Mouse (Mus musculus): ENCODE data around the gene Adamts20. TPM values are rescaled to one million over a fixed set of nuclear protein-coding genes. Genes with fewer than 3 reads are reported as not detected.

Adamts20 gene
- total and polyA plus RNA-seq, 3 experiments, result 2.1 to 3.6 TPM; not detected in 1

GRCm38 (mm10) chr15:94259497-94259896, 205.7 kb downstream of the Adamts20 start:
- Histone ChIP-seq H3K4me1 (ENCODE audit: control insufficient read depth in 1 of 2, insufficient read depth in 2 of 2, low read length in 2 of 2) (peaks cover 5 to 11% of the 10 kb centered on the region in 2 experiments; a peak in 3 of 4 replicates), H3K9me3 (replicated peaks; ENCODE audit: insufficient read depth, low read length) (no peaks in the 10 kb centered on the region), H3K36me3 (ENCODE audit: control insufficient read depth in 1 of 2, insufficient read depth in 2 of 2, low read length in 2 of 2) (peaks cover 0 to 5% of the 10 kb centered on the region in 2 experiments; a peak in 2 of 4 replicates), H3K79me2 (ENCODE audit: control insufficient read depth, insufficient read depth, low read length, poor library complexity) (no peaks in the 10 kb centered on the region), H3K27me3 (ENCODE audit: control insufficient read depth in 1 of 2, insufficient read depth in 2 of 2, low read length in 2 of 2) (0 out of 4 replicates have a peak, but pooled peaks cover 0 to 1% of the 10 kb centered on the region in 2 experiments), H3K4me3 (ENCODE audit: control insufficient read depth in 1 of 2, insufficient read depth in 1 of 2, low read depth in 2 of 2, low read length in 2 of 2) (no peak overlapping the region), H3K27ac (ENCODE audit: control insufficient read depth, low read depth, low read length) (no peak overlapping the region), H3K9ac (ENCODE audit: control insufficient read depth, low read depth, low read length, poor library complexity, severe bottlenecking) (no peak overlapping the region)
- TF ChIP-seq TAL1 (IDR thresholded peaks at IDR 0.05; ENCODE audit: low read length), result no peak
- no peak for TF ChIP-seq HCFC1 (IDR thresholded peaks at IDR 0.05; ENCODE audit: low read depth, low read length)
- TF ChIP-seq MAX (IDR thresholded peaks at IDR 0.05; ENCODE audit: low read length), result no peak
- no peak for TF ChIP-seq ZKSCAN1 (IDR thresholded peaks at IDR 0.05; ENCODE audit: low read depth, low read length)
- TF ChIP-seq TCF12 (IDR thresholded peaks at IDR 0.05; ENCODE audit: low read depth, low read length), result peak; percentile 38; the same call in 1 of the 2 replicates
- TF ChIP-seq MAFK (IDR thresholded peaks at IDR 0.05; ENCODE audit: borderline replicate concordance, low read depth, low read length), result no peak
- TF ChIP-seq ZMIZ1 (IDR thresholded peaks at IDR 0.05; ENCODE audit: low read depth, low read length), result no peak
- TF ChIP-seq EP300 (IDR thresholded peaks at IDR 0.05; ENCODE audit: low read depth in 1 of 2, low read length in 2 of 2), result peak; percentile 53; a peak in 3 of 4 replicates
- no peak for TF ChIP-seq ZNF384 (IDR thresholded peaks at IDR 0.05; ENCODE audit: low read depth, low read length)
- peak; percentile 28 for DNase-seq (ENCODE audit: low read depth, low spot score)

GRCm38 (mm10) chr15:94255538-94255937, 209.7 kb downstream of the Adamts20 start:
- H3K4me3 ChIP-seq (ENCODE audit: control insufficient read depth in 1 of 2, insufficient read depth in 1 of 2, low read depth in 2 of 2, low read length in 2 of 2), result no peak overlapping the region
- H3K27ac ChIP-seq (ENCODE audit: control insufficient read depth, low read depth, low read length), result no peak overlapping the region
- no peaks in the 10 kb centered on the region for H3K79me2 ChIP-seq (ENCODE audit: control insufficient read depth, insufficient read depth, low read length, poor library complexity)
- DNase-seq (ENCODE audit: low read depth, low spot score), result no peak
- H3K9me3 ChIP-seq (replicated peaks; ENCODE audit: insufficient read depth, low read length), result no peaks in the 10 kb centered on the region
- no peaks in the 10 kb centered on the region for H3K4me1 ChIP-seq (ENCODE audit: control insufficient read depth in 1 of 2, insufficient read depth in 2 of 2, low read length in 2 of 2)
- TF ChIP-seq ETS1 (IDR thresholded peaks at IDR 0.05; ENCODE audit: low read depth, low read length), result no peak
- TF ChIP-seq ZC3H11A (IDR thresholded peaks at IDR 0.05; ENCODE audit: low read depth, low read length), result no peak
- no peak for TF ChIP-seq ZNF384 (IDR thresholded peaks at IDR 0.05; ENCODE audit: low read depth, low read length)
- TF ChIP-seq MXI1 (IDR thresholded peaks at IDR 0.05; ENCODE audit: low read depth, low read length), result no peak
- TF ChIP-seq NELFE (IDR thresholded peaks at IDR 0.05; ENCODE audit: low read depth, low read length), result no peak
- TF ChIP-seq SIN3A (IDR thresholded peaks at IDR 0.05; ENCODE audit: low read length), result no peak
- no peak for TF ChIP-seq GABPA (IDR thresholded peaks at IDR 0.05; ENCODE audit: low read depth, low read length)
- no peak for TF ChIP-seq USF1 (IDR thresholded peaks at IDR 0.05; ENCODE audit: low read depth, low read length)
- TF ChIP-seq USF2 (IDR thresholded peaks at IDR 0.05; ENCODE audit: borderline replicate concordance in 1 of 2, insufficient read depth in 1 of 2, low read depth in 1 of 2, low read length in 2 of 2), result no peak
- no peak for TF ChIP-seq POLR2AphosphoS5 (IDR thresholded peaks at IDR 0.05; ENCODE audit: borderline replicate concordance, low read depth, low read length)
- no peak for TF ChIP-seq JUND (IDR thresholded peaks at IDR 0.05; ENCODE audit: low read depth, low read length)
- no peak for TF ChIP-seq POLR2AphosphoS2 (IDR thresholded peaks at IDR 0.05; ENCODE audit: low read length)
- no peak for TF ChIP-seq MAFK (IDR thresholded peaks at IDR 0.05; ENCODE audit: borderline replicate concordance, low read depth, low read length)
- TF ChIP-seq TBP (IDR thresholded peaks at IDR 0.05; ENCODE audit: low read depth, low read length), result no peak
- TF ChIP-seq BHLHE40 (IDR thresholded peaks at IDR 0.05; ENCODE audit: borderline replicate concordance, low read depth, low read length), result no peak
- TF ChIP-seq CHD1 (IDR thresholded peaks at IDR 0.05; ENCODE audit: low read depth, low read length), result no peak
- TF ChIP-seq NRF1 (IDR thresholded peaks at IDR 0.05; ENCODE audit: insufficient read depth, low read depth, low read length, poor library complexity, severe bottlenecking), result no peak
- no peak for TF ChIP-seq KAT2A (conservative IDR thresholded peaks at IDR 0.05; ENCODE audit: low read depth, low read length)
- no peak overlapping the region for H3K9ac ChIP-seq (ENCODE audit: control insufficient read depth, low read depth, low read length, poor library complexity, severe bottlenecking)
- H3K27me3 ChIP-seq (ENCODE audit: control insufficient read depth in 1 of 2, insufficient read depth in 2 of 2, low read length in 2 of 2), result 0 out of 4 replicates have a peak, but pooled peaks cover 0 to 1% of the 10 kb centered on the region in 2 experiments
- H3K36me3 ChIP-seq (ENCODE audit: control insufficient read depth in 1 of 2, insufficient read depth in 2 of 2, low read length in 2 of 2), result no peaks in the 10 kb centered on the region

Measured in MEL (cell line).